Mouse (Mus musculus) forebrain, embryonic 11.5 days (tissue): Measurements from ENCODE around the gene Thsd7a. TPM values are rescaled to one million over a fixed set of nuclear protein-coding genes. Genes with fewer than 3 reads are reported as not detected.

ENCODE experiments used
- ATAC-seq: fragments of 200-750 bp; cut with Nextera tagmentation; replicated peaks from 2 replicates; pipeline ENCODE4 v1.8.0; 2017; ENCODE audit warnings: moderate TSS enrichment; ENCODE audit not compliant: low FRiP score
- DNase-seq: peaks from one replicate; pipeline ENCODE4 v3.0.0-alpha.2; 2017; ENCODE audit warnings: low spot score
- H3K27ac ChIP-seq: fragments of 300-500 bp; sonication (generic); 2 replicates; pipeline ENCODE4 v1.5.1; 2014; ENCODE audit warnings: low read depth, low read length
- H3K27me3 ChIP-seq: fragments of 300-500 bp; sonication (generic); 2 replicates; pipeline ENCODE4 v1.6.1; 2014; ENCODE audit warnings: mild to moderate bottlenecking, low read length, mixed read lengths; ENCODE audit not compliant: control insufficient read depth, insufficient read depth
- H3K36me3 ChIP-seq: fragments of 300-500 bp; sonication (generic); 2 replicates; pipeline ENCODE4 v1.6.1; 2014; ENCODE audit warnings: mild to moderate bottlenecking, low read length, moderate library complexity, mixed read lengths; ENCODE audit not compliant: control insufficient read depth, insufficient read depth
- H3K4me1 ChIP-seq: fragments of 300-500 bp; sonication (generic); replicated peaks from 2 replicates; pipeline ENCODE4 v1.6.1; 2014; ENCODE audit warnings: low read length, mixed read lengths; ENCODE audit not compliant: control insufficient read depth, insufficient read depth
- H3K4me2 ChIP-seq: fragments of 300-500 bp; sonication (generic); 2 replicates; pipeline ENCODE4 v1.6.1; 2014; ENCODE audit warnings: low read depth, mild to moderate bottlenecking, low read length, moderate library complexity, mixed read lengths; ENCODE audit not compliant: severe bottlenecking
- H3K4me3 ChIP-seq: fragments of 300-500 bp; sonication (generic); 2 replicates; pipeline ENCODE4 v1.5.1; 2014; ENCODE audit warnings: low read depth, low read length
- H3K9ac ChIP-seq: fragments of 300-500 bp; sonication (generic); 2 replicates; pipeline ENCODE4 v1.6.1; 2014; ENCODE audit warnings: low read length
- H3K9me3 ChIP-seq: fragments of 300-500 bp; sonication (generic); 2 replicates; pipeline ENCODE4 v1.6.1; 2016; ENCODE audit warnings: low read length, mixed read lengths; ENCODE audit not compliant: control insufficient read depth
- WGBS: fragments of 180-500 bp; shearing (Covaris S2); extraction: QIAGEN DNeasy Blood & Tissue Kit; methylation state at CpG from one replicate; pipeline ENCODE4 v1.1.7; 2014; 5-methylcytosine and 5-hydroxymethylcytosine counted together
- polyA plus RNA-seq: library from polyadenylated mRNA; unstranded; fragments of >200 nt; fragmentation: Nextera tagmentation; extraction: Ambion mirVana; gene quantifications from 2 replicates; pipeline ENCODE4 v1.2.1, GENCODE M21; 2014

The Thsd7a gene
- polyA plus RNA-seq, 1 experiment from 2014 or later, result 4.9 TPM

DNA sequence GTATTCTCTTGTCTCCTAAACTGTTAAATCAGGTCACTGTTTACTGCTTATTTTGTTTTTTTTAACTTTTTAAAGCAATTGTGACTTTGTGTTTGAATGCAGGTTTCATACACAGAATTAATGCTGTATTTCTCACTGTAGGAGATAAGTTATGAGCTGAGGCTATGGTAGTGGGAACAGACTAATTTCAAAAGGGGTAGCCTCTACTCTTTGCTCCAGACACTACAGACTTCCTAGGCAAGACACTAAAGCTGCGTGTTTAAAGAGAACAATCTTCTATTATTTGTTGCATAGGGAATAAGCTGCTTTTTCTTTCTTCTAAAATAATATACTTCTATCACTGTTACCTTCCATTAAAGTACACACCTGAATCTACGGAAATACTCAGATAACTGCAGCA lies 368.5 kb downstream of the Thsd7a start:
- ATAC-seq, result no peak
- DNase-seq, result no peak

GRCm38 (mm10) chr6:12358737-12359136 lies 390.5 kb downstream of the Thsd7a start:
- H3K27ac ChIP-seq, result no peak overlapping the region
- H3K4me3 ChIP-seq, result no peak overlapping the region
- 80% methylated on average over 2 of the region's 2 CpGs for WGBS
- no peak overlapping the region for H3K4me2 ChIP-seq
- ATAC-seq, result no peak
- no peak for DNase-seq
- no peak overlapping the region for H3K9ac ChIP-seq
- no peaks in the 10 kb centered on the region for H3K36me3 ChIP-seq
- no peaks in the 10 kb centered on the region for H3K4me1 ChIP-seq
- no peaks in the 10 kb centered on the region for H3K27me3 ChIP-seq
- H3K9me3 ChIP-seq, result no peaks in the 10 kb centered on the region

More for the DNA sequence above, 368.5 kb downstream of the Thsd7a start:
- Histone ChIP-seq H3K4me1 (no peaks in the 10 kb centered on the region), H3K27me3 (no peaks in the 10 kb centered on the region), H3K9ac (no peak overlapping the region), H3K4me3 (no peak overlapping the region), H3K27ac (no peak overlapping the region), H3K4me2 (no peak overlapping the region), H3K36me3 (no peaks in the 10 kb centered on the region), H3K9me3 (no peaks in the 10 kb centered on the region)
- WGBS, result 93% methylated on average over 2 of the region's 2 CpGs

GRCm38 (mm10) chr6:12353573-12353972 lies 395.6 kb downstream of the Thsd7a start:
- Histone ChIP-seq H3K9ac (no peak overlapping the region), H3K27me3 (no peaks in the 10 kb centered on the region), H3K36me3 (no peaks in the 10 kb centered on the region), H3K4me2 (no peak overlapping the region), H3K4me1 (no peaks in the 10 kb centered on the region), H3K27ac (no peak overlapping the region), H3K4me3 (no peak overlapping the region), H3K9me3 (no peaks in the 10 kb centered on the region)
- ATAC-seq (no peak), DNase-seq (no peak)
- 79% methylated on average over 2 of the region's 2 CpGs for WGBS

GRCm38 (mm10) chr6:12352165-12352719 lies 397.0 kb downstream of the Thsd7a start:
- H3K9me3 ChIP-seq, result no peaks in the 10 kb centered on the region
- H3K36me3 ChIP-seq, result no peaks in the 10 kb centered on the region
- no peaks in the 10 kb centered on the region for H3K27me3 ChIP-seq
- no peak overlapping the region for H3K4me2 ChIP-seq
- H3K4me1 ChIP-seq, result no peaks in the 10 kb centered on the region
- no peak overlapping the region for H3K9ac ChIP-seq
- H3K27ac ChIP-seq, result no peak overlapping the region
- ATAC-seq (no peak), DNase-seq (no peak)
- 74% methylated on average over 9 of the region's 9 CpGs for WGBS
- no peak overlapping the region for H3K4me3 ChIP-seq

GRCm38 (mm10) chr6:12350753-12351152 lies 398.5 kb downstream of the Thsd7a start:
- 0 out of 2 replicates have a peak, but pooled peaks have one; percentile 16 for ATAC-seq
- no peaks in the 10 kb centered on the region for H3K36me3 ChIP-seq

GRCm38 (mm10) chr6:12349105-12349759 lies 400.0 kb downstream of the Thsd7a start:
- no peaks in the 10 kb centered on the region for H3K27me3 ChIP-seq
- H3K27ac ChIP-seq, result no peak overlapping the region
- WGBS, result 66% methylated on average over 3 of the region's 3 CpGs
- H3K4me1 ChIP-seq, result no peaks in the 10 kb centered on the region
- no peak for DNase-seq
- no peaks in the 10 kb centered on the region for H3K36me3 ChIP-seq
- no peak for ATAC-seq
- no peak overlapping the region for H3K9ac ChIP-seq
- H3K9me3 ChIP-seq, result no peaks in the 10 kb centered on the region
- no peak overlapping the region for H3K4me3 ChIP-seq
- no peak overlapping the region for H3K4me2 ChIP-seq

More at GRCm38 (mm10) chr6:12350753-12351152, 398.5 kb downstream of the Thsd7a start:
- no peak overlapping the region for H3K4me2 ChIP-seq
- 64% methylated on average over 5 of the region's 5 CpGs for WGBS
- DNase-seq, result no peak
- H3K9me3 ChIP-seq, result no peaks in the 10 kb centered on the region
- no peak overlapping the region for H3K27ac ChIP-seq
- no peak overlapping the region for H3K9ac ChIP-seq
- no peak overlapping the region for H3K4me3 ChIP-seq
- no peaks in the 10 kb centered on the region for H3K27me3 ChIP-seq
- no peaks in the 10 kb centered on the region for H3K4me1 ChIP-seq

DNA sequence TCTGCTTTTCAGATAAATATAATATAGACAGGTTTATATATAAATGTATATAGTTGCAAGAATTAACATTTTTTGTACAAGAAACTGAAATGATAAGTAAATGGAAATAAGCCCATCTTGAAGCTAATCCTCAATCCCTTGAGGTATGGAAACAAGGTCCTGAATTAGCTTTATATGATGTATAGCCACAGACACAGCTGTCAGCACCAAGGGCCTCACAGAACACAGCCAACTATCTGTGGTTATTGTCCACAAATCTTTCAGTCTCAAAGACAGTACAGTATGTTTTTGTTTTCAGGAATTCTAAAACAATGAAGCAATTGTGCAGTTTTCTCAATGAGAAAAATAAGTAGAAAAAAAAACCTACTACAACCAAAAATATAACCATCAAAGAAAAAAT lies 400.5 kb downstream of the Thsd7a start:
- no peak overlapping the region for H3K4me2 ChIP-seq
- H3K9me3 ChIP-seq, result no peaks in the 10 kb centered on the region
- H3K4me1 ChIP-seq, result no peaks in the 10 kb centered on the region
- DNase-seq (no peak), ATAC-seq (no peak)
- H3K36me3 ChIP-seq, result no peaks in the 10 kb centered on the region
- H3K27ac ChIP-seq, result no peak overlapping the region
- H3K27me3 ChIP-seq, result no peaks in the 10 kb centered on the region
- H3K9ac ChIP-seq, result no peak overlapping the region
- no peak overlapping the region for H3K4me3 ChIP-seq

DNA sequence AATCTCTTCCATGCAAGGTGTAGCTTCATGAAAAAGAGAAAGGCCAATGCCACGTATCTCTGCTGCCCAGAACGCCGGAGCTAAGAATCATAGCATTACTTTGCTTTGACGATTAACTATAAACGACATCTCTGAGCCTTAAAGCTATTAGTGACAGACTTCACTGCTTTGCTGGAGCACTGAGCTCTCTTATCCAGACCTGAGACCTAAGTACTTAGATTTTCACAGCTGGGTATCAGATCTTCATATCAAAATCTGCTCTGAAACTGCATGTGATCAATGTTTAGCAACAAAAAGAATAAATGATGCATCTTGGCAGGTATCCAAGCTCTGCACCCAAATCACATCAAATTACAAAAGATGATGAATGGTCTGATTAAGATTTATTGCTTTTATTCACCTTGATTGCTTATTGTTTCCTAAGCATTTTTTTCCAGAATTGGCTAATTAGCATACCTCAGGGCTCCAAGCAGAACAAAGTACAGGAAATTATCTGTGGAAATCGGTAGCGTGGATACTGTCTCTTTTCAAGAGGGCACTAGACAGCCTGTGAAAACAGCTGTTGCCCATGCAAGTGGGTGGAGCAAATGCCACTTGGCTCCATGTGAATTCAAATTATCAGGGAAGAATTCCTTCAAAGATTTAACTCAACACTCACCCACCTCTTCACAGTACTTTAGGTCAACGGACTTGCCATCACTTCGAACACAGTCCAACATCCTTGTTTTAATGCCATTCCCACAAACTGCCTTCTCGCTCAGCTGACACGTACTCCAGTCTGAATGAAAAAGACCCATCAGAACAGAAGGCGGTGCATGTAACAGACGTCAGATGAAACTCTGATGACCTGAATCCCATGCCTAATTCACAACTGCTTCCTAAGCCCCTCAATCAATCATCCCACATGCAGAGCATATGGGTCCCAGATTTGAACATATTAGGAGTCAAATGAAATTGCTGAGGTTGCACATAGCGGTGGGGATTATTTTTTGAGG lies 412.3 kb downstream of the Thsd7a start:
- no peak overlapping the region for H3K4me2 ChIP-seq
- H3K4me3 ChIP-seq, result no peak overlapping the region
- H3K9ac ChIP-seq, result no peak overlapping the region
- ATAC-seq (peak; percentile 71), DNase-seq (no peak)
- H3K9me3 ChIP-seq, result no peaks in the 10 kb centered on the region
- WGBS, result 76% methylated on average over 14 of the region's 14 CpGs
- no peaks in the 10 kb centered on the region for H3K36me3 ChIP-seq
- H3K27ac ChIP-seq, result no peak overlapping the region
- H3K27me3 ChIP-seq, result no peaks in the 10 kb centered on the region
- no peaks in the 10 kb centered on the region for H3K4me1 ChIP-seq
